Mouse (Mus musculus) T-cell, adult 66 days (primary cell): ENCODE measurements around the gene Ddah1. TPM values are rescaled to one million over a fixed set of nuclear protein-coding genes. Genes with fewer than 3 reads are reported as not detected.

ENCODE experiments used
- total RNA-seq, 2 experiments: library from RNA; stranded (reverse); gene quantifications; 3 replicates in 1 of 2; 4 replicates in 1 of 2; pipeline ENCODE4 v1.2.4; 2023

Gene Ddah1
- total RNA-seq = not detected

DNA sequence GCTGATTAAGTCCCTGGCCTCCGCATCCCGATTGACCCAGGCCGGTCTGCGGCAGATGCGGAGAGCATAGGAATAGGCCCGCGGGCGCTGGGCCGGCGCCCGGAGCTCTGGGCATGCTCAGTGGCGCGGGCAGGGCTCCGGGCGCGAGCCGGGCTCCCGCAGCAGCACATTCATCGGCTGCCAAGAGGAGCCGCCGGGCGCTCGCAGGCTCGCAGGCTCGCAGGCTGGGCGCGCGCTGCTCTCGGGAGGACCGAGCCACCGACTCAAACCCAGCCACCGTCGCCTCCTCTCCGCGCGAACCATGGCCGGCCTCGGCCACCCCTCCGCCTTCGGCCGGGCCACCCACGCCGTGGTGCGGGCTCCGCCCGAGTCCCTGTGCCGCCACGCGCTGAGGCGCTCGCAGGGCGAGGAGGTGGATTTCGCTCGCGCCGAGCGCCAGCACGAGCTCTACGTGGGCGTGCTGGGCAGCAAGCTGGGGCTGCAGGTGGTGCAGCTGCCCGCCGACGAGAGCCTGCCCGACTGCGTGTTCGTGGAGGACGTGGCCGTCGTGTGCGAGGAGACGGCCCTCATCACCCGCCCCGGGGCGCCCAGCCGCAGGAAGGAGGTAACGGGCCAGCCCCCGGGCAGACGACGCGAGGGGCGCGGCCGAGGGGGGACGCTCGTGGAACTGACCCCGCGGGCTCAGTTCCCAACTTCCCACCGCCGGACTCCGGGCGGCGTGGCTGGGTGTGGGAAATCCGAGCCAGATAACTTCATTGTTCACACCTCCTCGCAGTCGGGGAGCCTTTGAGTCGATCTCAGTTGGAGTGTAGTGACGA lies at the start of gene Ddah1:
Gene Ddah1, plus strand, starts transcription at position 115 of the 818 bp plus-strand sequence.

DNA sequence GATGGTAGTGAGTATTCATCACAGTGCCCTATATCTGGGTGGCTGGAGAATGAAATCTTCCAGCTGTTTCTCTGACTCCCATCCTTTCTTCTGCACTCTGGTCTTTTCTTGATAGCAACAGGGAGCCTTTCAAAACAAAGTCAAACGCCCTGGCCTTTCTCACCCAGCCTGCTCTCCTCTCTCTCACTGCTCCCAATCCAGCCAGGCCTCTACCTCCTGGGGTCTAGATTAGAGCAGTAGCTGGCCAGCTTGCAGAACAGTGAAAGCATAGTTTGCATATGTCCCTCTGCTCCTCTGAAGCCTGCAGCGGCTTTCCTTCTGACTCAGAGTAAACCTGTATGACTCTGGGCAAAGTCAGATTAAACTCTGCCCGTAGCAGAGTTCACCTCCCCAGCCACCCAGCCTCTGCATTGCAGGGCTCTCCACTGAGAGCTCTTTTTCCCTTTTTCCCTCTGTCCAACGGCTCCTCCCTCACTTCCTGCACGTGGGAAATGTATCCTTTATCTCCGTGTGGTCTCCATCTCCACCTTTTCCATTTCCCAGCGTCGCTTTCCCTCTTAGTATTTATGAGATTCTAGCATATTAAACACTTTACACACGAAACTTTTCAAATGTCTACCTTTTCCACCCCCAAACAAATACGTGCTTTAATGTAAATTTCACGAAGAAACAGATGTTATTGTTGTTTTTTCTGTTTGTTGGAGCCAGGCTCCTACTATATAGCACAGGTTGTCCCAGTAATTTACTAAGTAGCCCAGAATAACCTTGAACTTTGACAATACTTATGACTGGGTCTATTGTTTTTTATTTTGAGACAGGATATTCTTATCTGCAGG lies 163.8 kb downstream of the Ddah1 start, which contains the start of gene Bcl10:
Gene Bcl10, plus strand, starts transcription at position 786 of the 836 bp plus-strand sequence.

DNA sequence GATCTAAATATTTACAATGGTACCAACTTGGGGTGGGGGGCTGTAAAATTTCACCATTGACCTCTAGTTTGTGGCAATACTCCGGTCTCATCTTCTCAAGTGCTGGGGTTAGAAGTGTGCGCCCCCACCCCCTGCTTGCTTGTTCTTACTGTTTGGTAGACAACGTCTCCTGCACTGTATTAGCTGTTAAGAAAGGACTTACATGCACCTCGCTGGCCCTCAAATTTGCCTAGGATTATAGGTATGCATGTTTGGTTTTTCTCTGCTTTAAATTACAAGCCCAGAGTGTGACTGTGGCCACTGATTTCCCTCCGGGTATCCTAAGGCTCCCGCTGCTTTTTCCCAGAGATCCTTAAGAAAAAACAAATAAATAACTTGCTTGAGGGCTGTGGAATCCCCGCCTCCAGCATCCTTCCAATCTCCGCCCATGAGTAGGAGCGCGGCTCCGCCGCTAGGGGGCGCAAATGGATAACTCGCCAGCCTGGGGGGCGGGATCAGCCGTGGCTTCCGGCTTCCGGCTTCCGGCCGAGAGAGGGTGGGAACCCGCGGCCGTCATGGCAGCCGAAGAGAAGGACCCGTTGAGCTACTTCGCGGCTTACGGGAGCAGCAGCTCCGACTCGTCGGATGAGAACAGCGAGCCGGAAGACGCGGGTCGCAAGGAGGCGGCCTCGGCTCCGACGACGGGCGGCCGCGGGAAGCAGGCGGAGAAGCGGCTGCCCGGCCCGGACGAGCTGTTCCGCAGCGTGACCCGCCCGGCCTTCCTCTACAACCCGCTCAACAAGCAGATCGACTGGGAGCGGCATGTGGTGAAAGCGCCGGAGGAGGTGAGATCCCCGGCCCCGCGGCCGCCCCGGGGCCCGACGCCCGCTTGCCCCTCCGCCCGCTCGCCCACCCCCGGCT lies 179.3 kb downstream of the Ddah1 start, which contains the start of gene 2410004B18Rik:
Gene 2410004B18Rik, plus strand, starts transcription at position 510 of the 900 bp plus-strand sequence.

Other genes starting within 250 kb of the Ddah1 start
- gene Znhit6, start 182.5 kb upstream of the Ddah1 start, total RNA-seq = 10 to 100 TPM; 17.7 to 23.0 TPM
- not detected for gene Ccn1, start 108.7 kb upstream of the Ddah1 start, total RNA-seq
- 10 to 100 TPM; 73.4 to 76.2 TPM for gene Bcl10, start 164.1 kb downstream of the Ddah1 start, total RNA-seq
- gene 2410004B18Rik, start 179.3 kb downstream of the Ddah1 start, total RNA-seq = 10 to 100 TPM; 43.3 to 63.8 TPM
- gene Syde2, start 229.2 kb downstream of the Ddah1 start, total RNA-seq = 1 to 10 TPM; 2.6 to 3.2 TPM